Mouse (Mus musculus): ENCODE results near the gene Fosl2.
"Not testable (repeated sequence)": the region's sequence is repeated elsewhere in the genome, so short reads cannot be mapped to it uniquely, and the experiment has no call there.

Fosl2 gene

DNA sequence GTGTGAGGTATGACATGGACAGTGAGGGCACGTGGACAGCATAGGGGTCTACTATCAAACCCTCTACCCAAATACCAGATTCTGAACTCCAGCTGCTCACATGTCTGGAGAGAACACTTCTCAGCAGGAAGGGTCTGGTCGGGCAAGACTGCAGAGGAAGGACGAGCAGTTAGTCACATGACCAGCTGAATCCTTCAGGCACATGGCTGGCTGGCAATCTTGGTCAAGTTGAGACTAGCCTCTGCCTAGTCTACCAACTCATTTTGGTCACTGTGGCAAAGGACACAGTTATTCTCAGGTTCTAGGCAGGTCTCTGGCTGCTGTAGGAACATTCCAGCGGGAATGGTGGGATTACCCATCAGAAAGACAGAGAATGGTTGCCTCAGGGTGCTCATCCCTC is 42.1 kb downstream of the Fosl2 start:
- in situ Hi-C loops (cut with MboI, MseI): no loop called here

DNA sequence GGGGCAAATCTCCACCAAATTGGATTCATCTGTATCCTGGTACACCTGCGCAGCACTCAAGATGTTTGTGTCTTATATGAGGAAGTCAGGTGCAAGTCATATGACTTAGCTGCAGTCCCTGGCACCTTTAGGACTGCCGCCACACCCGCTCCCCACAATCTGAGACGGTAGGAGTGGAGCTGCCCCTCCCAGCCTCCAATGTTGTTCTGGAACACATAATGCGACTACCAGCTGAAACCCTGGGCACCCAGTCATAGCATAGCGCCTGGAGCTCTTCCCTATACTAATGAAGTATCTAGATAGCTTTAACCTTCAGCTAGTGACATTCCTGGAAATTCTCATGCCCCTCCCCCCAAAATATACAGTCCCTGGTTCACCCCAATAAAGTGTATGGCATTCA is 43.1 kb downstream of the Fosl2 start:
- in situ Hi-C loops (cut with MboI, MseI): not testable (repeated sequence)

DNA sequence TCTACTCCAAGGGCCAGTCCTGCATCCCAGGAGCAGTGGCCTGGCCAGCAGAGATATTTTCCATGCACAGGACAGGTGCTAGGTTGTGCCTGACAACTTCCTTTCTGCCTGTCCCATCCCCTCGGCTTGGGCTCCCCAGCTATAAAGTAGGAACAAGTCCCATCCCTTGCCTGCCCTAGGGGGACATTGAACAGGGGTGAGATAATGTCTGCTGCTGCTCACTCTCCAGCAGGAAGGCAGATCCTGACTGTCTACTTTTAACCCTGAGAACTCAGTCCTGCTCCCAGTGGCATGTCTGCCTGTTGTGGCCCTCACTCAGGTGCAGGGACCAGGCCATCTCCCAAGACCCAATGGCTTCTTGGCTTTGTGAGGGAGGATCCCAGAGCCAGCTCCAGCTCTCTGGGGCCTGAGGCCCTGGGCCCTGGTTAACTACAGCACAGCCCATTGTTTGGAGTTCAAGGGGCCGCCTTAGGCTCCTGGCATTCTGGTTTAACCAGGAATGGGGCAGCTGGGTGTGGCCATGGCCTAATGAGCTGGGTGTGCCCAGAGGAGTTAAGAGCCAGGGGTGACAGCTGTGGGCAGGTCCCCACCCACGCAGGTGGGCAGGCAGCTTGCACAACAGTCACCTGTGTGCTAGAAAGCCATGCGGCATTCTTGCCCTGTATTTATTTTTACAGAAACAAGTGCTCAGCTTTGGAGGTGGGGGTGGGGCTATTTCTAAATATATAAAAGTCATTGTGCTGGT is 47.5 kb downstream of the Fosl2 start:
- in situ Hi-C loops (cut with MboI, MseI): no loop called here

DNA sequence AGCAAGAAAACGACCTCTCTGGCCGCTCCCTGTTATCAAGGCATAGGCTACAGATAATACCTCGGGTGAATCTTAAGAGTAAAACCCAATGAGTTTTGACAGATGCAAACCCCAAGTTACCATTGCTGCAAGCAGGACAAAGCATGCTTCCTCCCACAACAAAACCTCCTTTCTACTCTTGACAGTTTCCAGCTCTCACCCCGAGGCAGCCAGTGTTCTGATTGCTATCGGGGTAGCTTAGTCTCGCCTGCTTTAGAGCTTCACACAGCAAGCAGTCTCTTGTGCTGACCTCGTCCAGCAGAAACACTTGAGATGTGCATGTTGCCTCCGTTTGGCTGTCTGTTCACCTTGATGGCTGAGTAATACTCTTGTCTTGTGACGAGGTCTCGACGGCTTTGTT is 52.1 kb downstream of the Fosl2 start:
- in situ Hi-C loops (cut with MboI, MseI): no loop called here

DNA sequence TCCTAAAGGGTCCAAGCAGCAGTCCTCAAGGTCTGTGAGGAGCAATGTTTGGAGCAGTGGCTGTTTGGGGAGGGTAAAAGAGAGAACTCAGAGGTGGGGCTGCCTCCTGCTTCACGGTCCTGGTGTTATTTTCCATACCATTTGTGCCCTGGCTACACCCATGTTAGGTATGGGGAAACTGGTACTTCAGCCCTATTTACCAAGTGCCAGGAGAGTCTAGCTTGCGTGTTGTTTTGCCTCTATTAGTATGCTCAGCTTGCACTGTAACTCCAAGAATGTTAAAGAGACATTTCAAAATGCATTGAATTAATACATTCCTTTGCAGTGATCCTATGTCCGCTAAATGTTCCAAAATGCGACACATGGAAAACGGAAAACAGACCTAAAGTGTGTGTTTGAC is 55.7 kb downstream of the Fosl2 start:
- in situ Hi-C loops (cut with MboI, MseI): loop anchor here (10.0 kb wide), 1 partner anchor 46 kb away; no protein-coding TSS in a partner anchor

DNA sequence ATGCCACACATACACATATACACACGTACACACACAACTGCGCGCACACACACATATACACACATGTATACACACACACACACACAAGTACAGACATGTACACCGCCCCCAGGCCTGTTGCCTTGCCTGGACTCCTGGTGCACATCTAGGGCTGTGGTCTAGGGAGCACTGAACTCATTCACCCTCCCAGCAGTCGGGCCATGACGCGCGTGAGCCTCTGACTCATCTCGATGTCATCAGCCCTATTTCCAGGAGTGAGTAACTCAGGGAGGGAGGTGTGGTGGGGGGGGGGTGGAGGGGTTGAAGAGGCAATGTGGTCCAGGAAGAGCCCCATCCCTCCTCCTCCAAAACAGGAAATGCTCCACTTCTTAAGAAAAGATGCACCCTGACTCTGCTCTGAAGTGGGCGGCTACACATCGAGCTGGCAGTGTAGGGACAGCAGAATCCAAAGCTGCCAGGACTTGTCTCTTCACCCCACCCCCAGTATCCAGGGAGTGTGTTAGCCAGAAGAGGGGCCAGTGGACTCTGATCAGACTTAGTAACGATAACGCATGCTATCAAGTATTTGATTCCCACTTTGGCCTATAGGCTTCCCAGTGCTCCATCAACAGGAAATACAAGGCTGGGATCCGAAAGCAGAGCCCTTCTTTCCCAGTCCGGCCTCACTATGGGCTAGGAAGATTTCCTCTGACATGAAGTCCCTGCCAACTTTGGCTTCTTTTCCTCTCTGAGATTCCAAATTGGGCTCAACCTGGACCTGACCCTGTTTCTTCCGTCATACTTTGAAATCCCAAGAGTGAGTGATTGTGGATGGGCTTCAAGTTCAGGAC is 56.6 kb downstream of the Fosl2 start:
- in situ Hi-C loops (cut with MboI, MseI): loop anchor here (10.0 kb wide), 1 partner anchor 47 kb away; no protein-coding TSS in a partner anchor

DNA sequence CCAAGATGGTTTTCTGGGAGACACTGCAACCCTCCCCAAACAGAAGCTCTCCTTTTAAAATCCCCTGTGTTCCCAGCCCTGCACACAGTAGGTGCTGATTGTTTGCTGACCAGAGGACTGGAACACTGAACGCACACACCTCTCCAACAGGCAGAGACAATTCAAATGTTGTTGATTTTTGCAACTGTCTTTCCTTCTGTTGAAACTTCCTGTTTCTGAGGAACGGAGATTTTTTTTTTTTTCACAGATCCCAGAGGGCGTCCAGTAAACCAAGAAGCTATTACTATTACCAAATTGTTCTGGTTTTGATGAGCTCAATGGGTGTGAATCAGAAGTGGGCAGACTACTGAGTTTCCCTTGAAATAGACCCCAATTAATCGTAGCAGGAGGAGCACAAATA is 58.6 kb downstream of the Fosl2 start:
- in situ Hi-C loops (cut with MboI, MseI): loop anchor here (10.0 kb wide), 1 partner anchor 49 kb away; no protein-coding TSS in a partner anchor

DNA sequence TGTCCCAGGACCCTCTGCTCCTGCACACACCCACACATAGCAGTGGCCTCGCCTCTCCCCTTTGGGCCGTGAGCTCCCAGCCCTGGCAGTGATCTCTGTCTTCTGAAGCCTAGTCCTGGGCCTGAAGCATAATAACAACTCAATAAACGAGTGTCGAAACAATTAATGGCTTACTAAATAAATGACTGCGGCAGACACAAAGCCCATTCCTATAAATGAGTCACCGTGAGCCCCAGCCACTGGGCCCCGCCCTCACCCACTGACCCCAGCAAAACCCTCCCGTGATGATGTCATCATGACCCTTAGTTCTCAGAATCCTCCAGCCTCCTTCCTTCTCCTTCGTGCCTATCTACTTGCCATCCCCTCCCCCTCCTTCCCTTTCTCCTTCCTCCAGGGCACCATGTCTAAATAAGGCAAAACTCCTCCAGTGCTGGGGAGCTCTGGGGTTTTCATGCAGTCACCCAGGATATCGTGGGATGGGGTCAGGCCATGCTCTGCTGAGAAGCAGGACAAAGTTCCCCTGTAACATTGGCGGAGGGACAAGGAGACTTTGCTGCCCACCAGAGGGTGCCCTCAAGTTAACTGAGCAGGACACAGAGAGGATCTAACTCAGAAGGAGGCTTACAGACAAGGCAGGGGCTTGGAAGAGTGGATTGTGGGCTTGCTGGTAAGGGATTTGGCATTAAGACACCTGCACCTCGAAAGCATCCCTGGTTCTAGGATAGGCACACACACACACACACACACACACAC is 60.4 kb downstream of the Fosl2 start:
- in situ Hi-C loops (cut with MboI, MseI): loop anchor here (5.0 to 10.0 kb wide), 2 partner anchors 51 to 634 kb away; no protein-coding TSS in a partner anchor

DNA sequence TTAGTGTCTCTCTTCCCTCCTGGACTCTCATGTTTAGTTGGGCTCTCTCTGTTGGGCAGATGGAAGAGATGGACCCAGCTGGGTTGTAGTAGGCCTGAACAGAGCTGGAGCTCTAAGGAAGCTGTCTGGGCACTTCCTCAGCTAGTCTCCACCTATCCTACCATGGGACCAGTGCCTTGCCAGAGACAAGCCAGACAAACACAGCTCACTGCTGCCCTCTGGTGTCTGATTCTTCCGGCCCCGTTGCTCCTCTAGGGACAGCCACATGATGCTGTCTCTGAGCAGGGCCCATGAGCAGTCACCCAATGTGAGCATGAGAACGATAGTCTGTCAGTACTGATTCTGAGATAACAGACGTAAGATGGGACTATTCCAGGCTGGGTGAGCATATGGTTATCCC is 62.1 kb downstream of the Fosl2 start:
- in situ Hi-C loops (cut with MboI, MseI): loop anchor here (5.0 to 10.0 kb wide), 2 partner anchors 53 to 635 kb away; no protein-coding TSS in a partner anchor

DNA sequence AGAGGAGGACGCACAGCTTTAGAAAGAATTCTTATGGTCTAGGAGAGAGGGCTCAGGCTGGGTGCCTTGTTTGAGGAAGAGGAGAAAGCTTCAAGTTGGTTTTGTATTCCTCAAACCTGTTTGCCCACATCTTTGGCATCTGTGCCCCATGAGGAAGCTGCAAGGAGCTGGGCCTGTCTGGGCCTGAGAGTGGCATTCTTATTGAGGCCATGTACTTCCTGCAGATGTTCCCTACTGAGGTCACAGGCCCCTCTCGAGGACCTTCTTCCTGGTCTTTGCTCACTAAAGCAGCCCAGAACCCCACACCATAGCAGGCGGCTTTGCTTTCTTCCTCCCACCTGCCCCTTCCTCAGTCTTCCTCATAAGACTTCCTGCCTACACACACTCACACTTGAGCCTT is 63.5 kb downstream of the Fosl2 start:
- in situ Hi-C loops (cut with MboI, MseI): loop anchor here (5.0 to 10.0 kb wide), 2 partner anchors 54 to 637 kb away; no protein-coding TSS in a partner anchor

DNA sequence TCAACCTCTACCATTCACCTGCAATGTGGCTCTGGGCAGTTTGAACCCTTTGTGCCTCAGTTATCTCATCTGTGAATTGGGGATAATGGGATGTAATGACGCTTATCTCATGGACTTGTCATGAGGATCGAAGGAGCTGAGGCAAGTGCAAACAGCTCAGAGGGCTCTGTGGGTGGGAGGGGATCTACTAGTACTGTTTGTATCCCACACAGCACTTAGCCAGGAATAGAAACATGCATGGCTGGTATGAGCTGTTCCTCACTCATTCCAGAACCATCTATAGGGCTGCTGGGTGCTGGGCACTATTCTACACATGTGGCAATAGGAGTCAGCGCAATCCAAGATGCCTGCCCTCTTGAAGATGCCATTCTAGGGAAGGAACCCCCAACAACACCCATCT is 64.0 kb downstream of the Fosl2 start:
- in situ Hi-C loops (cut with MboI, MseI): loop anchor here (5.0 to 10.0 kb wide), 2 partner anchors 55 to 637 kb away; no protein-coding TSS in a partner anchor

DNA sequence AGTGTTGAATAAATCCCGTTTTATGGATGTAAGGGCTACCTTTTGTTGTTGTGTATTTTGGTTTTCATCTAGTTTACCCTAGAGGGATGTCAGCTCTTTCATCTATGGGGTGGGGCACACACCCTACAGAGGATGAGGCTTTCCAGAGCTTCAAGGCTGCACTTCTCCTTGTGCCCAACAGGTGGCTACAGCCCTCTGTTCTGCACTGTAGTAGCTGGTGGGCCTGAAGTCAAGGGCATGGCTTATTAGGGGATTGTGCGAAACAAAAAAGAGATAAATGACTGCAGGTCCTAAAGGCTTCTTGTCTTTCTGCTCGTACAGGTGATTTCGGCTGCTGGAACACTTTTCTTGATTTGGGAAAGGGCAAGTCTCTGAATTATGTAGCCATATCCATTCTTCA is 69.1 kb downstream of the Fosl2 start:
- in situ Hi-C loops (cut with MboI, MseI): no loop called here

DNA sequence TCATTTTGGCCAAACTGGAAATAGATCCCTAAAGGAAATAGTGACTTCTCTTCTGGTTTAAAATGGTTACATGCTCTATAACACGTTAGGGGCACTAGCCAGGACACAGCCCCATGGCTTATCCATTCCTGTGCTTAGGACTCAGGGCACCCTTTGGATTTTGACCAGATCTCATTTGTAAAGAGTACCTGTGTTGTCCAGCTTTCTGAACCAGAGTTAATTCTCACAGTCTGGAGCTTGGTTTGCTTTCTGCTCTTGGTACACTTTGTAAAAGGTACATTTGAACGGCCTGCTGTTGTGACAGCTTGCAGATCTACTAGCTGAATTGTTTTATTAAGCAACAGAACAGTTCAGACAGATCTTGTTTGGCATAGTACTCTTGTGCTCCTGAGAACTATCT is 71.1 kb downstream of the Fosl2 start:
- in situ Hi-C loops (cut with MboI, MseI): no loop called here
